Mouse (Mus musculus) WW6 (cell line): Measurements from ENCODE around the gene Slc25a10.

Experiments
- DNase-seq: peaks from one replicate; pipeline ENCODE4 v3.0.0-alpha.2; 2013; ENCODE audit warnings: low read depth, low spot score

Slc25a10 gene

GRCm38 (mm10) chr11:120539285-120540014 lies 47.8 kb downstream of the Slc25a10 start:
- no peak for DNase-seq

GRCm38 (mm10) chr11:120541907-120542306 lies 50.3 kb downstream of the Slc25a10 start:
- no peak for DNase-seq

GRCm38 (mm10) chr11:120542376-120542775 lies 50.7 kb downstream of the Slc25a10 start:
- no peak for DNase-seq

- DNase-seq, result no peak
Observed at GRCm38 (mm10) chr11:120545964-120546363, 54.3 kb downstream of the Slc25a10 start.

- DNase-seq, result no peak
Observed at GRCm38 (mm10) chr11:120547469-120547868, 55.8 kb downstream of the Slc25a10 start.

- DNase-seq, result no peak
Observed at GRCm38 (mm10) chr11:120548214-120548613, 56.6 kb downstream of the Slc25a10 start.

GRCm38 (mm10) chr11:120548786-120549167 lies 57.1 kb downstream of the Slc25a10 start:
- no peak for DNase-seq
